Mouse (Mus musculus) forebrain, embryonic 16.5 days (tissue): ENCODE data around the gene Taar8b. TPM values are rescaled to one million over a fixed set of nuclear protein-coding genes. Genes with fewer than 3 reads are reported as not detected.
A peak's percentile ranks its signal among the peaks of the same experiment; 100 is the strongest.
"Not testable (repeated sequence)": the region's sequence is repeated elsewhere in the genome, so short reads cannot be mapped to it uniquely, and the experiment has no call there.

Source experiments
- ATAC-seq: fragments of 200-750 bp; cut with Nextera tagmentation; 2 replicates; pipeline ENCODE4 v1.8.0; 2017; ENCODE audit warnings: mild to moderate bottlenecking, moderate library complexity
- H3K27ac ChIP-seq: fragments of 300-500 bp; sonication (generic); 2 replicates; pipeline ENCODE4 v1.5.1; 2014; ENCODE audit warnings: low read length, control low read depth
- H3K27me3 ChIP-seq: fragments of 300-500 bp; sonication (generic); replicated peaks from 2 replicates; pipeline ENCODE4 v1.6.1; 2014; ENCODE audit warnings: low read length; ENCODE audit not compliant: control insufficient read depth, insufficient read depth
- H3K36me3 ChIP-seq: fragments of 300-500 bp; sonication (generic); 2 replicates; pipeline ENCODE4 v1.6.1; 2014; ENCODE audit not compliant: control insufficient read depth, insufficient read depth
- H3K4me1 ChIP-seq: fragments of 300-500 bp; sonication (generic); replicated peaks from 2 replicates; pipeline ENCODE4 v1.6.1; 2014; ENCODE audit warnings: low read length; ENCODE audit not compliant: control insufficient read depth, insufficient read depth
- H3K4me2 ChIP-seq: fragments of 300-500 bp; sonication (generic); 2 replicates; pipeline ENCODE4 v1.6.1; 2014; ENCODE audit warnings: mild to moderate bottlenecking, low read length, control low read depth
- H3K4me3 ChIP-seq: fragments of 300-500 bp; sonication (generic); replicated peaks from 2 replicates; pipeline ENCODE4 v1.5.1; 2014; ENCODE audit warnings: mild to moderate bottlenecking, low read length, control low read depth
- H3K9ac ChIP-seq: fragments of 300-500 bp; sonication (generic); replicated peaks from 2 replicates; pipeline ENCODE4 v1.6.1; 2014; ENCODE audit warnings: low read depth, low read length, control low read depth
- H3K9me3 ChIP-seq: fragments of 300-500 bp; sonication (generic); 2 replicates; pipeline ENCODE4 v1.6.1; 2016; ENCODE audit warnings: low read length; ENCODE audit not compliant: control insufficient read depth
- WGBS: fragments of 180-500 bp; shearing (Covaris S2); extraction: QIAGEN DNeasy Blood & Tissue Kit; methylation state at CpG from one replicate; pipeline ENCODE4 v1.1.7; 2014; 5-methylcytosine and 5-hydroxymethylcytosine counted together
- polyA plus RNA-seq: library from polyadenylated mRNA; unstranded; fragments of >200 nt; fragmentation: Nextera tagmentation; extraction: Ambion mirVana; gene quantifications from 2 replicates; pipeline ENCODE4 v1.2.1, GENCODE M21; 2015

Taar8b gene
- polyA plus RNA-seq = not detected in 2 replicates

DNA sequence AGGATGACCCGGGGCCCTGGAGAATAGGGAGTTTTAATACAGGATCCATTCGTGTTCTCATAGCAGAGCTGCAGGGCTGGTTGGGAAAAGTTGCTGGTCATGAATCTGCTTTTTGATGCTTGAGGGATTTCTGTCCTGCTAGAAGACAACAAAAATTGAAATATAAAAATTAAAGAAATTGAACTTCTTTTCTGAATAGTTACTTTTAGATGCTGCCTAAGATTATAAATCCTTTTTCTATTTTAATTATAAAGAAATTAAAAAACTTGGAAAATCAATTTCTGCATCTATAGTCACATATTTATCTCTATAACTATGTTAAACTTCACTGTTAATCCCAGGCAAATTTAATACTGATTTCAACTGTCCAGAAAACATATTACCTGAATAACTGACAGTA is at the start of gene Taar8b:
Taar8b (minus strand) TSS at position 101 of the 400 bp plus-strand sequence.
- Histone ChIP-seq H3K4me1 (no peaks in the 10 kb centered on the region), H3K4me3 (no peak within 1 kb of the TSS), H3K36me3 (no peaks in the 10 kb centered on the region), H3K27ac (no peak within 1 kb of the TSS), H3K4me2 (no peak within 1 kb of the TSS), H3K9ac (no peak within 1 kb of the TSS), H3K9me3 (no peaks in the 10 kb centered on the region), H3K27me3 (no peaks in the 10 kb centered on the region)
- WGBS = 81% methylated on average over 2 of the region's 2 CpGs
- ATAC-seq = no peak

DNA sequence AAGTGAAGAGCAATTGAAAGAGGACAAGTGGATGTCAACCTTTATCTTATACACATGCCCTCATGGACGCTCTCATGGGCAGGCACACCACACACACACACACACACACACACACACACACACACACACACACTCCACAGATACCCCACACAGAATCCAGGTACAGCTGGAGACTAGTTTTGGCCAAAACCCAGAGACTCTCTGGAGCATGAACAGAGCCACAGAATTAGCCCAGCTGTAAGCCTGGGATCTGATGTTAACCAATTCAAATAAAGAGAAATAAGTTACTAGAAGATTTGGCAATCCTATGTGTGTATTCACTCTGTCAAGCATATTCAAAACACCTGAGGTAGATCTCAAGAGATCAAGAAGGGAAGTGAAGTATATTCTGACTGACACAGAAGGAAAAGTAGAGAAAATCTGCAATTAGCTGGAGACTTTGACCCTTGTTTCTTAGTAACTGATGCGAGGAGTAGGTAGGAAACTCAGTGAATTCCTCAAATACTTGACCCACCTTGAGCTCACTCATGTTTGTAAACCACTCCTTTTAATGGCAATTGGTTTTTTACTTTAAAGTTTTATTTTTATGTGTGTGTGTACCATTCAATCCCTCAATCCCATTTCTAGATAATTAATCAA is 46.6 kb upstream of the Taar8b start:
- Histone ChIP-seq H3K4me1 (no peaks in the 10 kb centered on the region), H3K36me3 (no peaks in the 10 kb centered on the region), H3K9me3 (no peaks in the 10 kb centered on the region), H3K4me2 (no peak overlapping the region), H3K27ac (no peak overlapping the region), H3K4me3 (no peak overlapping the region), H3K27me3 (no peaks in the 10 kb centered on the region), H3K9ac (no peak overlapping the region)
- WGBS = 85% methylated on average over 2 of the region's 2 CpGs
- ATAC-seq = no peak

DNA sequence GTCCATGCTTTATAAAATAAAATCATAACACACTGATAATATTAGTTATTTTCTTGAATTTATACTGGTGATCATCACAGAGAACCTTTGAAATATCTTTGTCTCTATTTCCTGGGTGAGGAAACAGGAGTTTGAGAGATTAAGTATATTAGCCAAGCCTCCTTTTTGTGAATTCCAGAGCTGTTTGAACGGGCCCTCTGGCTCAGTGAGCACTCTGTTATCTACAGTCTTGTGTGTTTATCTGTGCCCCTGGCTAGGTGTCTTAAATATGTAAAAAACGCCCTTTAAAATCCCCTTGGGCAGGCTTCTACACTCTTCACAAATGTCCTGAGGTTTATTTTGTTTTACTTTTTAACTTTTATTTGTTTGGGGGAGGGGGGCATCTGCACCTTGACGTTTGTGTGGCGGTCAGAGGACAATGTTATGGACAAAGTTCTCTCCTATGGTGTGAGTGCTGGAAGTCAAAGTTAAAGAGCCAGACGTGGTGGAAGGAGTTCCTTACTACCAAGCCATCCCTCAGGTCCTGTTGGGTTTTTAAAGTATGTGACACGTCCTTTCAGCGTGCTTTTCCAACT is 42.1 kb upstream of the Taar8b start:
- Histone ChIP-seq H3K4me2 (no peak overlapping the region), H3K36me3 (no peaks in the 10 kb centered on the region), H3K9ac (no peak overlapping the region), H3K27me3 (no peaks in the 10 kb centered on the region), H3K4me3 (no peak overlapping the region), H3K27ac (no peak overlapping the region), H3K4me1 (no peaks in the 10 kb centered on the region), H3K9me3 (no peaks in the 10 kb centered on the region)
- WGBS = 75% methylated on average over 7 of the region's 7 CpGs
- no peak for ATAC-seq

DNA sequence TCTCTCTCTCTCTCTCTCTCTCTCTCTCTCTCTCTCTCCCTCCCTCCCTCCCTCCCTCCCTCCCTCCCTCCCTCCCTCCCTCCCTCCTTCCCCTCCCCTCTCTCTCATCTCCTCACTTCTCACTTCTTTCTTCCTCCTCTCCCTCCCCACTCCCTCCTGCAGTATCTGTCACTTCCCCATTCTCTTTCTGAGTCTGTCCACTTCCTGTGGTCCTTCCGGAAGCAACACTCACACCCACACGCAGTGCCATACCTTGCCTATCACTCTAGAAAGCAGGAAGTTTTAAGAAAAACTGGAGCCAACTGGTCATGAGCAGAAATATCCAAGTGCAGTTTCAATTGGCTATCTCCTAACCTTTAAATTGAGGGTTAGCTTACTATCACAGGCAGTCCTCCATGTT is 41.0 kb upstream of the Taar8b start:
- no peak overlapping the region for H3K27ac ChIP-seq
- no peak overlapping the region for H3K4me3 ChIP-seq
- no peak overlapping the region for H3K9ac ChIP-seq
- no peak for ATAC-seq
- 49% methylated on average over 2 of the region's 2 CpGs for WGBS
- H3K36me3 ChIP-seq = no peaks in the 10 kb centered on the region
- no peaks in the 10 kb centered on the region for H3K9me3 ChIP-seq
- H3K4me2 ChIP-seq = no peak overlapping the region
- H3K27me3 ChIP-seq = no peaks in the 10 kb centered on the region
- no peaks in the 10 kb centered on the region for H3K4me1 ChIP-seq

DNA sequence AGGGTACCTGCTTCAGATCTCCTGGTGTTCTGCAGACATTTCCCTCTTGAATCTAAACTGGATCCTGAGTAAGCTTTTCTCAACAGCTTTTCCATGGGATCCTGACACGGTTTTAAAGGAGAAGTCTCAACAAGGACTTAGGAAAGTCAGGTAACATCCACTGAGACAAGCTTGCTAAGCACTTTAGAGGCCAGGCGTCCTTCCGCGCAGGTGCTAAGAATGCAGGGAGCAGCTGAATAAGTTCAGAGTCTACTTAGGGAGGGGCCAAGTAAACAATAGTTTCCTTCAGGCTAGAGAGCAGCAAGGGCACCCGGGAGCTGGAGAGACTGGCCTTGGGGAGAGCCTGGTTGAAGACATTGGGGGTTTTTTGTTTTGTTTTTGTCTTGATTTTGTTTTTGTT is 40.2 kb upstream of the Taar8b start:
- Histone ChIP-seq H3K9me3 (no peaks in the 10 kb centered on the region), H3K4me2 (no peak overlapping the region), H3K27ac (no peak overlapping the region), H3K4me1 (no peaks in the 10 kb centered on the region), H3K27me3 (no peaks in the 10 kb centered on the region), H3K36me3 (no peaks in the 10 kb centered on the region), H3K9ac (no peak overlapping the region), H3K4me3 (no peak overlapping the region)
- 7% methylated on average over 5 of the region's 5 CpGs for WGBS
- ATAC-seq = no peak

DNA sequence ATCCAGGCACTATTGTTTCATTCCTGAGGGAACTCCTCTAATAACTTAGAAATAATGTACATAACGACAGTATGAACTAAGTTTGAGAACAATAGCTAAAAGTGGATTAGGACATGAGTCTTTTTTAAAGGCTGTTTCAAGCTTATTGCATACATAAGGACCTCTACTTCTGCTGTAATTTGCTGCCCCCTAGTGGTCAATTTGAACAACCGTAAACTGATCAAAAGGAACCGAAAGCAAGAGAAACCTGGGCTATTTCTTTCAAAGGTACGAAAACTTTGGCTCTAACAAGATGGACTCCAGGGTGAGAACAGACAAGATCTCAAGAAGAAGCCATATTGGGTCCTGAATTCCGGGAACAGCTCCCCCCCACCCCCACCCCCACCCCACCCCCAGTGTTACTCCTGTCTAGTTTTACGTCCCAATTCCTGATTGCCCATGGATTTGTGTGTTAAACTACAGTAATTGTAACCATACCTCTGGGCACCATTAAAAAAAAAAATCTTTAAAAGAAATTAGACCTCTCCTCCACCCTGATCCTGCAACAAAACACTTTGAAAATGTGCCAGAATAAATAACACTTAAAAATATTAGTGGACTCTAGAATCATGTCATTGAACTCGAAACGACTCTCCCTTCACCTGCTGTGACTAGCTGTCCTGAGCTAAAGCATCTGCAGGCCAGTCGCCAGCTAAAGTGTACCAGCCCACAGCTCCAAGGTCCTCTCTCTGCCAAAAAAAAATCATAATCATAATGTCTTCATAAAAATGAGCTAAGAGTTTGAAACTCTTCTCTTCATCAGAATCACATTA is 39.6 kb upstream of the Taar8b start:
- Histone ChIP-seq H3K4me2 (peak overlapping the region; percentile 31), H3K9me3 (no peaks in the 10 kb centered on the region)
- 21% methylated on average over 9 of the region's 9 CpGs for WGBS

DNA sequence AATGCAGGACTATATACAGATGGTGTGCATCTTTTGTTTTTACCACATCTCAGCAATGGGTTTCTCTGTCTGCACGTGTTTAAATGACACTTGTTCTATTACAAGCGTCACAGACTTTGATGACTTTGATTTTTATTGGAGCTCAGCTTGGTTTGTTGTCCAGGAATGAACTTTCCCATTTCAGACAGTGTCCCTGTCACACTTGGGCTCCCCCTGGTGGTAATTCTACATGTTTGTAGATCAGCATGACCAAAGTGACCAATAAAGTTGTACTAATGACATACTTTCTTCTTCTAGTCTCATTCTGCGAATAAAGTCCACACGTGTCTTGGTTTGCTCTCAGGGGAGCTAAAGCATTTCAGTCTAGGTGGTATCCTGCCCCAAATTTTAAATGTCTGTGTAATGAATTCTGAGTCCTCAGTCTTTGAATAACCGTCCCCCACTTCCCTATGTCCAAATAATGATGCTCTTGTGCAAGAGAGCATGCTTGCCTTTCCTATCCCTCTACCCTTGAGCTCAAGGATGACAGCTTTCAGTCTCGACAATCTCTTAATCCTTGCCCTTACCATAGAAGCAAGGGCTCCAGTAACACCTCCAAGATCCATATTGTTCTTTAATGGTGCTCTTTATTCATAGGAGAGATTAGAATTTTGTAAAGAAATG is 19.2 kb upstream of the Taar8b start:
- H3K27me3 ChIP-seq = no peaks in the 10 kb centered on the region
- 51% methylated on average over 6 of the region's 6 CpGs for WGBS
- H3K4me2 ChIP-seq = no peak overlapping the region
- H3K4me3 ChIP-seq = no peak overlapping the region
- no peak for ATAC-seq
- H3K27ac ChIP-seq = no peak overlapping the region
- H3K9ac ChIP-seq = no peak overlapping the region
- H3K36me3 ChIP-seq = no peaks in the 10 kb centered on the region
- H3K9me3 ChIP-seq = no peaks in the 10 kb centered on the region
- H3K4me1 ChIP-seq = no peaks in the 10 kb centered on the region

More for the DNA sequence above, 39.6 kb upstream of the Taar8b start:
- Histone ChIP-seq H3K4me3 (0 out of 2 replicates have a peak overlapping the region, but pooled peaks have one; percentile 18), H3K27me3 (no peaks in the 10 kb centered on the region), H3K27ac (no peak overlapping the region), H3K36me3 (no peaks in the 10 kb centered on the region), H3K4me1 (no peaks in the 10 kb centered on the region), H3K9ac (no peak overlapping the region)
- peak; percentile 90 for ATAC-seq

DNA sequence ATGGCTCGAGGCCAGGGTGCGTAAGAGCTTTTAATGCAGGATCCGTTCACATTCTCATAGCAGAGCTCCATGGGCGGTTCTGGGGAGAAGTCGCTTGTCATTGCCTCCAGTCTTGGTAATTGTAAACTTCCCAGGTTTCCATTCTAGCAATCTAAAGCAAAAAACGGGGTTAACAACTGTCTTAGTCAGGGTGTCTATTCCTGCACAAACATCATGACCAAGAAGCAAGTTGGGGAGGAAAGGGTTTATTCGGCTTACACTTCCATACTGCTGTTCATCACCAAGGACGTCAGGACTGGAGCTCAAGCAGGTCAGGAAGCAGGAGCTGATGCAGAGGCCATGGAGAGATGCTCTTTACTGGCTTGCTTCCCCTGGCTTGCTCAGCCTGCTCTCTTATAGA is 17.3 kb upstream of the Taar8b start, which contains the start of gene Taar9:
Taar9 (minus strand) TSS at position 101 of the 400 bp plus-strand sequence.
- ATAC-seq, H3K4me2 ChIP-seq: not testable (repeated sequence)
- 87% methylated on average over 8 of the region's 8 CpGs for WGBS

DNA sequence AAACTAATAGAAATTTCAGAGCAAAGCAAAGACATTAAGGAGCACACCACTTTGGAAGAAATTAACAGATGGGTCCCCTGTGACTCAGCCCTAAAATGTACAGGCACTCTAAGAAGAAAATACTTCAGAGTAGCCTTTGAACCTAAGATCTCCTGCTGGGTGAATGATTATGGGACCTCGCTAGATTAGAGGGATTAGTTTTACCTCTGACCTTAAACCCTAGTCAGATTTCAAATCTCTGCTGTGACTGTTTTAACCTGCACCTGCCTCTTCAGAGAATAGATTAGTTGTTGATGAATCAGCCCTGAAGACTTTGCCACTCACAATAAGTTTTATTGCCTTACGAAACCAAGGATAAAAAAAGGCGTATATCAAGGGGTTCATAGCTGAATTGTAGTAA is 16.1 kb upstream of the Taar8b start:
- ATAC-seq = no peak
- no peak overlapping the region for H3K9ac ChIP-seq
- H3K4me1 ChIP-seq = no peaks in the 10 kb centered on the region
- no peaks in the 10 kb centered on the region for H3K36me3 ChIP-seq
- 37% methylated on average over 3 of the region's 3 CpGs for WGBS
- no peak overlapping the region for H3K27ac ChIP-seq
- H3K27me3 ChIP-seq = no peaks in the 10 kb centered on the region
- no peaks in the 10 kb centered on the region for H3K9me3 ChIP-seq
- no peak overlapping the region for H3K4me2 ChIP-seq
- H3K4me3 ChIP-seq = no peak overlapping the region

More for the DNA sequence above, 17.3 kb upstream of the Taar8b start, which contains the start of gene Taar9:
- H3K9ac ChIP-seq, H3K4me3 ChIP-seq, H3K27ac ChIP-seq, H3K27me3 ChIP-seq, H3K4me1 ChIP-seq, H3K9me3 ChIP-seq, H3K36me3 ChIP-seq: not testable (repeated sequence)
